Mouse (Mus musculus): Measurements from ENCODE around the gene Gm10097. TPM values are rescaled to one million over a fixed set of nuclear protein-coding genes. Genes with fewer than 3 reads are reported as not detected.

Gm10097 gene
- polyA plus RNA-seq (2012; ENCODE audit: insufficient read depth, insufficient read length, missing spikeins), result not detected in 2 replicates

GRCm38 (mm10) chr10:5068676-5069265, at the start of gene Gm10097:
Gene Gm10097 (plus strand): TSS chr10:5069192.
- Histone ChIP-seq H3K4me3 (ENCODE audit: insufficient read depth, low read depth, low read length) (no peak within 1 kb of the TSS), H3K4me1 (ENCODE audit: control insufficient read depth, insufficient read depth, insufficient read length, low read length) (no peaks in the 10 kb centered on the region), H3K27ac (replicated peaks; ENCODE audit: low read depth, low read length) (no peak within 1 kb of the TSS)

- H3K4me3 ChIP-seq (ENCODE audit: insufficient read depth, low read depth, low read length), result no peak overlapping the region
- no peak overlapping the region for H3K27ac ChIP-seq (replicated peaks; ENCODE audit: low read depth, low read length)
- no peaks in the 10 kb centered on the region for H3K4me1 ChIP-seq (ENCODE audit: control insufficient read depth, insufficient read depth, insufficient read length, low read length)
Measured at GRCm38 (mm10) chr10:5025906-5026305, 43.1 kb upstream of the Gm10097 start.

- H3K27ac ChIP-seq (replicated peaks; ENCODE audit: low read depth, low read length), result no peak overlapping the region
- H3K4me3 ChIP-seq (ENCODE audit: insufficient read depth, low read depth, low read length), result no peak overlapping the region
- H3K4me1 ChIP-seq (ENCODE audit: control insufficient read depth, insufficient read depth, insufficient read length, low read length), result no peaks in the 10 kb centered on the region
Measured at GRCm38 (mm10) chr10:5027208-5027607, 41.8 kb upstream of the Gm10097 start.

GRCm38 (mm10) chr10:5028301-5028700, 40.7 kb upstream of the Gm10097 start:
- no peaks in the 10 kb centered on the region for H3K4me1 ChIP-seq (ENCODE audit: control insufficient read depth, insufficient read depth, insufficient read length, low read length)
- no peak overlapping the region for H3K27ac ChIP-seq (replicated peaks; ENCODE audit: low read depth, low read length)
- no peak overlapping the region for H3K4me3 ChIP-seq (ENCODE audit: insufficient read depth, low read depth, low read length)

- H3K4me1 ChIP-seq (ENCODE audit: control insufficient read depth, insufficient read depth, insufficient read length, low read length), result no peaks in the 10 kb centered on the region
- no peak overlapping the region for H3K4me3 ChIP-seq (ENCODE audit: insufficient read depth, low read depth, low read length)
- H3K27ac ChIP-seq (replicated peaks; ENCODE audit: low read depth, low read length), result no peak overlapping the region
Measured at GRCm38 (mm10) chr10:5029161-5029560, 39.8 kb upstream of the Gm10097 start.

- no peak overlapping the region for H3K4me3 ChIP-seq (ENCODE audit: insufficient read depth, low read depth, low read length)
- H3K4me1 ChIP-seq (ENCODE audit: control insufficient read depth, insufficient read depth, insufficient read length, low read length), result no peaks in the 10 kb centered on the region
- H3K27ac ChIP-seq (replicated peaks; ENCODE audit: low read depth, low read length), result no peak overlapping the region
Measured at GRCm38 (mm10) chr10:5029883-5030282, 39.1 kb upstream of the Gm10097 start.

- Histone ChIP-seq H3K4me3 (ENCODE audit: insufficient read depth, low read depth, low read length) (no peak overlapping the region), H3K27ac (replicated peaks; ENCODE audit: low read depth, low read length) (no peak overlapping the region), H3K4me1 (ENCODE audit: control insufficient read depth, insufficient read depth, insufficient read length, low read length) (no peaks in the 10 kb centered on the region)
Measured at GRCm38 (mm10) chr10:5032192-5033048, 36.6 kb upstream of the Gm10097 start.

GRCm38 (mm10) chr10:5041254-5041653, 27.7 kb upstream of the Gm10097 start:
- H3K4me1 ChIP-seq (ENCODE audit: control insufficient read depth, insufficient read depth, insufficient read length, low read length), result no peaks in the 10 kb centered on the region
- H3K27ac ChIP-seq (replicated peaks; ENCODE audit: low read depth, low read length), result no peak overlapping the region
- no peak overlapping the region for H3K4me3 ChIP-seq (ENCODE audit: insufficient read depth, low read depth, low read length)

- Histone ChIP-seq H3K4me3 (ENCODE audit: insufficient read depth, low read depth, low read length) (no peak overlapping the region), H3K4me1 (ENCODE audit: control insufficient read depth, insufficient read depth, insufficient read length, low read length) (no peaks in the 10 kb centered on the region), H3K27ac (replicated peaks; ENCODE audit: low read depth, low read length) (no peak overlapping the region)
Measured at GRCm38 (mm10) chr10:5044481-5044880, 24.5 kb upstream of the Gm10097 start.

- Histone ChIP-seq H3K4me3 (ENCODE audit: insufficient read depth, low read depth, low read length) (no peak overlapping the region), H3K4me1 (ENCODE audit: control insufficient read depth, insufficient read depth, insufficient read length, low read length) (no peaks in the 10 kb centered on the region), H3K27ac (replicated peaks; ENCODE audit: low read depth, low read length) (no peak overlapping the region)
Measured at GRCm38 (mm10) chr10:5045213-5045612, 23.8 kb upstream of the Gm10097 start.

- H3K4me1 ChIP-seq (ENCODE audit: control insufficient read depth, insufficient read depth, insufficient read length, low read length), result no peaks in the 10 kb centered on the region
- H3K27ac ChIP-seq (replicated peaks; ENCODE audit: low read depth, low read length), result no peak overlapping the region
- H3K4me3 ChIP-seq (ENCODE audit: insufficient read depth, low read depth, low read length), result no peak overlapping the region
Measured at GRCm38 (mm10) chr10:5045671-5046070, 23.3 kb upstream of the Gm10097 start.

GRCm38 (mm10) chr10:5056243-5056735, 12.7 kb upstream of the Gm10097 start:
- Histone ChIP-seq H3K4me1 (ENCODE audit: control insufficient read depth, insufficient read depth, insufficient read length, low read length) (no peaks in the 10 kb centered on the region), H3K4me3 (ENCODE audit: insufficient read depth, low read depth, low read length) (no peak overlapping the region), H3K27ac (replicated peaks; ENCODE audit: low read depth, low read length) (no peak overlapping the region)

GRCm38 (mm10) chr10:5056940-5057339, 12.1 kb upstream of the Gm10097 start:
- Histone ChIP-seq H3K27ac (replicated peaks; ENCODE audit: low read depth, low read length) (no peak overlapping the region), H3K4me3 (ENCODE audit: insufficient read depth, low read depth, low read length) (no peak overlapping the region), H3K4me1 (ENCODE audit: control insufficient read depth, insufficient read depth, insufficient read length, low read length) (no peaks in the 10 kb centered on the region)

GRCm38 (mm10) chr10:5057661-5058060, 11.3 kb upstream of the Gm10097 start:
- no peaks in the 10 kb centered on the region for H3K4me1 ChIP-seq (ENCODE audit: control insufficient read depth, insufficient read depth, insufficient read length, low read length)
- no peak overlapping the region for H3K4me3 ChIP-seq (ENCODE audit: insufficient read depth, low read depth, low read length)
- H3K27ac ChIP-seq (replicated peaks; ENCODE audit: low read depth, low read length), result no peak overlapping the region

GRCm38 (mm10) chr10:5058876-5059275, 10.1 kb upstream of the Gm10097 start:
- no peak overlapping the region for H3K4me3 ChIP-seq (ENCODE audit: insufficient read depth, low read depth, low read length)
- H3K27ac ChIP-seq (replicated peaks; ENCODE audit: low read depth, low read length), result no peak overlapping the region
- no peaks in the 10 kb centered on the region for H3K4me1 ChIP-seq (ENCODE audit: control insufficient read depth, insufficient read depth, insufficient read length, low read length)

- Histone ChIP-seq H3K4me3 (ENCODE audit: insufficient read depth, low read depth, low read length) (no peak overlapping the region), H3K4me1 (ENCODE audit: control insufficient read depth, insufficient read depth, insufficient read length, low read length) (no peaks in the 10 kb centered on the region), H3K27ac (replicated peaks; ENCODE audit: low read depth, low read length) (no peak overlapping the region)
Measured at GRCm38 (mm10) chr10:5059983-5060382, 9.0 kb upstream of the Gm10097 start.
